Mouse (Mus musculus) gastrocnemius, postnatal 10 days (tissue): Measurements from ENCODE around the gene Pex11g. TPM values are rescaled to one million over a fixed set of nuclear protein-coding genes. Genes with fewer than 3 reads are reported as not detected.

Experiments used
- DNase-seq: peaks from one replicate; pipeline ENCODE4 v3.0.0; 2021; ENCODE audit warnings: mixed read lengths
- total RNA-seq, 2 experiments: library from RNA; stranded (reverse); gene quantifications; 2 replicates each; pipeline ENCODE4 v1.2.3; 2021

Pex11g gene
- total RNA-seq, 2 experiments from 2014 or later, result 3.0 to 3.6 TPM

GRCm38 (mm10) chr8:3481605-3482004 is 14.1 kb upstream of the Pex11g start:
- no peak for DNase-seq

- DNase-seq, result no peak
Observed at GRCm38 (mm10) chr8:3480221-3480785, 12.8 kb upstream of the Pex11g start.

- no peak for DNase-seq
Observed at GRCm38 (mm10) chr8:3475715-3476429, 8.4 kb upstream of the Pex11g start.

DNA sequence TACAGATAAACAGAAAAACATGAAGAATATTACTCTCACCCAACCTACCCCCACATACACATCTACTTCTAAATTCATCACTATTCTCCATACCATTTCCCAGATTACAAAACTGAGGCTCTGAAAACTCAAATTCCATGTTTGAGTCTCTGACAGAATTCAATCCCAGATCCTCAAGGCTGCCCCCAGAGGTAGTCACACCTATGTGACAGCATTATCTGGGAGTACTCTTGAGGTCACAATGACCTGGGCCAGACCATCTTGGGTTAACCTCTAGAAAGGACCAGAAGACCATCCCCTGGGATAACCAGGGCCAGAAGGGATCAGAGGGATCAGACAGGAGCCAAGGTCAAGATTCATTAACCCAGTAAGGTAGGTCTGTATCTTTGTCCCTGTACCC is 3.1 kb upstream of the Pex11g start, which contains the start of gene Tex45:
Tex45 (plus strand) TSS at position 301 of the 400 bp plus-strand sequence.
- DNase-seq, result no peak

- no peak for DNase-seq
Observed at GRCm38 (mm10) chr8:3468838-3469237, 1.4 kb upstream of the Pex11g start.

- no peak for DNase-seq
Observed at GRCm38 (mm10) chr8:3467886-3468545, 536 bp upstream of the Pex11g start.

- no peak for DNase-seq
Observed at GRCm38 (mm10) chr8:3464309-3464708, 3.2 kb downstream of the Pex11g start.

DNA sequence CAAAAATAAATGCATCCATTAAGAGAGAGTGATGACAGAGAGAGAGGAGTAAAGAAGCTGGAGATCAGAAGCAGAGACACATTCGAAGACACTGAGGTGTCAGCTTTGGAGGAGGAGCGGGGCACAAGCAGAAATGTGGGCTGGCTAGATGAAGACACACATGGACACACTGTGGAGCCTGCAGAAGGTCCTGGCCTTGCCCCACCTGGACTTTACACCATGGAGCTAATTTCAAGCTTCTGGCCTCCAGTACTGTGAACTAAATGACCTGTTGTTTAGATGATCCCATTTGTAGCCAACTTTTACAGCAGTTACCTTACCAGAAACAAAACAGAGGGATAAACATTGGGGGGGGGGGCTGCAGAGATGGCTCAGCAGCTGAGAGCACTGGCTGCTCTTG is 4.2 kb downstream of the Pex11g start:
- no peak for DNase-seq

GRCm38 (mm10) chr8:3451992-3452391 is 15.5 kb downstream of the Pex11g start:
- no peak for DNase-seq

- DNase-seq, result peak; percentile 70
Observed at GRCm38 (mm10) chr8:3450670-3451069, 16.8 kb downstream of the Pex11g start.

DNA sequence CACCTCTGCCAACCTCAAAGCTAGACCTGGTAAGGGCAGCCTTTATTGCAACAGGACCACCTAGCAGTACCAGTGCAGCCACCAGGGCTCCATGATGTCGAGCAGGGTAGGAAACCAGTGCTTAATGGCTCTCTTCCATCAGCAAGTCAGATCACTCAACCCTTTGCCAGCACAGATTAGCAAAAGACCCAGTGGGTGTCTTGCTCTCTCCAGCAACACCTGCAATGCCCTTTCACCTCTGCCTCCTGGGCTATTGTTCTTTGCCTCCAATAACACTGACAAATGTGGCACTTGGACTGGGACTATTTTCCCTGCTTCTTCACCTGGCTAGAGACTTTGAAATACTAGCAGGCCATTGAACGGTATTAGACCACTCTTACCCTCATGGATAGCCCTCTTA is 18.3 kb downstream of the Pex11g start:
- DNase-seq, result no peak

- DNase-seq, result no peak
Observed at GRCm38 (mm10) chr8:3439510-3439909, 28.0 kb downstream of the Pex11g start.

DNA sequence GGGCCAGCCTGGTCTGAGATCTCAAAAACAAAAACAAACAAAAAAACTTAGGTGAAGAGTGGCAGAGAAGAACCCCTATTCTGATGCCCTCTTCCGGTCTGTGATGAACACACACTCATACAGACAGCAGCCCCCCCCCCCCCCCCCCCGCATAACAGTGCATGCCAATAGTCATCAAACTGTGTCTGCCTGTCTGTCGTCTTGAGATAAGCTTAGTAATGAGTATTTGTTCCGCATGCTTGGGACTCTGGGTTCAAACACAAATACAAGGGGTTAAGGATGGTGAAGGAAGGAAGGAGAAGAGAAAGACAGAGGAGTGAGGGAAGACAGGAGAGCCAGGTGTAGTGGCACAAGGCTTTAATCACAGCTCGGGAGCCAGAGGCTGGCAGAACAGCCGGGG is 31.0 kb downstream of the Pex11g start:
- no peak for DNase-seq

DNA sequence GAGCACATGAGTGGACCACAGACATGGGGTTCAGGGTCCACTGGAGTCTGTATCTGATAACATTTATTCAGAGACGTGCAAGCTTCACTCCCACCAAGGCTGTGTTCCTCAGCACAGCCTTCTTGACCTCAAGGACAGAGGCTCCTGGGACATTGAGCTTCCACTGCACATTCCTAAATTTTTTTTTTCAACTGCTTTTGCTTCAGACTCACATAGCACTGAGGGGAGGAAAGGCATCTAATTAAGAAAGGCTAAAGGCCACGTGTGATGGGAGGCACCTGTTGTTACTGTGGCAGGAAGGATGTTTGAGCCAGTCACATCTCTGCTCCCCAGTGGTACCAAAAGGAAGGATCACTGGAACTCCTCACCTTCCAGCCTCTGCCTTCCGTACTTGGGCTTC is 36.4 kb downstream of the Pex11g start:
- no peak for DNase-seq

- DNase-seq, result no peak
Observed at GRCm38 (mm10) chr8:3429966-3430365, 37.5 kb downstream of the Pex11g start.

GRCm38 (mm10) chr8:3428426-3428825 is 39.1 kb downstream of the Pex11g start:
- no peak for DNase-seq

GRCm38 (mm10) chr8:3426211-3426610 is 41.3 kb downstream of the Pex11g start:
- no peak for DNase-seq

- DNase-seq, result no peak
Observed at GRCm38 (mm10) chr8:3425217-3425616, 42.3 kb downstream of the Pex11g start.

DNA sequence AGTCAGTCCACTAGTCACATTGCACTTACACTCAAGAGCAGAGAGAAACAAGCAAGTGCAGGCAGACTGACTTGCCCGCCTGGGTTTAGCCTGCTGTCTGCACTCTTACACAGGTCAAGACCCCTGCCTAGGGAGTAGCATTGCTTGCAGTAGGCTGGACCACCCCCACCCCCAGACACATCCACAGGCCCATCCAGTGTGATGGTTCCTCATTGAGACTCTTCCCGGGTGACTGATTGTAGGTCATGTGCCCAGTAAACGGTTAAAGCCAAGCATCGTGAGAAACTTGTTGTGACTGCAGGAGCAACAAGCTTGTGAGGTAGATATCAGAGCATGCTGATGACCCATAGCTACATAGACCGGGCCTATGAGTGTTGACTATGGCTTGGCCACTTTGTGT is 46.0 kb downstream of the Pex11g start:
- DNase-seq, result no peak

GRCm38 (mm10) chr8:3420105-3420706 is 47.3 kb downstream of the Pex11g start:
- DNase-seq, result no peak

DNA sequence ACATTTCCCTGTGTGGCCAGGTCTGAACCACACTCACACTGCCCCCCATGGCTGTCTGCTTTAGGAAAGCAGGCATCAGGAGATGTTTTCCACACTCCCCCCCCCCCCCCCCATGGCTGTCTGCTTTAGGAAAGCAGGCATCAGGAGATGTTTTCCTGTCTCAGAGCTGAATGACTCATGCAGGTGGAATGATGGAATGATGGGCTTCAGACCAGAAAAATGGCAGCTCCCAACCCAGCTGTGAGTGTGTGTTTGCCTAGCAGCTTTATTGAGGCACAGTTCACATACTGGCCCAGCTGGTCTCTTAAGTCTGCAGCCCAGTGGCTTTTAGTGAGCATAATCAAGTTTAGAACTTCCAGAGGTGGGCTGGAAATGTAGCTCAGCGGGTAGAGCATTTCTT is 49.4 kb downstream of the Pex11g start:
- no peak for DNase-seq

DNA sequence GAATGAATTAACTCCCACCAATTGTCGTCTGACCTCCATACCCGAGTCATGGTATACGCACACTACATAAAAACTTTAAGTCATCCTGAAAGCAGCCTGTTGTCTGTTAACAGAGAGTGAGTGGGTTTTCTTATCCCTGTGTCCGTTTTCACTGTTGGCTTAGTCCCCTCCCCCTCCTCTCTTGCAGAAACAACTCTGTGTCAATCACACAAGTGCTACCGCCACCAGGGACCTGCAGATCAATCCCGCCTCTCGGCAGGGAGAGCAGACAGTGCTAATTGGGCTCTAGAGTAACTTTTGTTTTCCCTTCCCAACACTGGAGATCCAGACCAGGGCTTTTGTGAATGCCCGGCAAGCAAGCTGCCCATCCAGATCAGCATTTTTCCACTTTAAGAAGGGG is 50.0 kb downstream of the Pex11g start:
- DNase-seq, result no peak

GRCm38 (mm10) chr8:3416846-3417245 is 50.6 kb downstream of the Pex11g start:
- DNase-seq, result no peak
